Mouse (Mus musculus) stomach, embryonic 15.5 days (tissue): ENCODE measurements around the gene Zfp668. TPM values are rescaled to one million over a fixed set of nuclear protein-coding genes. Genes with fewer than 3 reads are reported as not detected.
A peak's percentile ranks its signal among the peaks of the same experiment; 100 is the strongest.

ENCODE experiments used
- ATAC-seq: fragments of 200-750 bp; cut with Nextera tagmentation; 2 replicates; pipeline ENCODE4 v1.8.0; 2017; ENCODE audit warnings: low read depth, moderate number of reproducible peaks, moderate TSS enrichment; ENCODE audit not compliant: insufficient read depth, low FRiP score
- H3K27ac ChIP-seq: fragments of 300-500 bp; sonication (generic); 2 replicates; pipeline ENCODE4 v1.5.1; 2015; ENCODE audit warnings: mild to moderate bottlenecking, inconsistent platforms
- H3K27me3 ChIP-seq: fragments of 300-500 bp; sonication (generic); replicated peaks from 2 replicates; pipeline ENCODE4 v1.6.1; 2015; ENCODE audit warnings: inconsistent platforms
- H3K36me3 ChIP-seq: fragments of 300-500 bp; sonication (generic); 2 replicates; pipeline ENCODE4 v1.6.1; 2015; ENCODE audit warnings: inconsistent platforms
- H3K4me1 ChIP-seq: fragments of 300-500 bp; sonication (generic); 2 replicates; pipeline ENCODE4 v1.6.1; 2015; ENCODE audit warnings: inconsistent platforms
- H3K4me2 ChIP-seq: fragments of 300-500 bp; sonication (generic); 2 replicates; pipeline ENCODE4 v1.6.1; 2015; ENCODE audit warnings: mild to moderate bottlenecking, inconsistent platforms
- H3K4me3 ChIP-seq: fragments of 300-500 bp; sonication (generic); replicated peaks from 2 replicates; pipeline ENCODE4 v1.5.1; 2015; ENCODE audit warnings: inconsistent platforms
- H3K9ac ChIP-seq: fragments of 300-500 bp; sonication (generic); 2 replicates; pipeline ENCODE4 v1.6.1; 2015; ENCODE audit warnings: inconsistent platforms
- H3K9me3 ChIP-seq: fragments of 300-500 bp; sonication (generic); 2 replicates; pipeline ENCODE4 v1.6.1; 2016; ENCODE audit warnings: inconsistent platforms
- WGBS: fragments of 180-500 bp; shearing (Covaris S2); methylation state at CpG from one replicate; pipeline ENCODE4 v1.1.7; 2015; 5-methylcytosine and 5-hydroxymethylcytosine counted together
- polyA plus RNA-seq: library from polyadenylated mRNA; unstranded; fragments of >200 nt; fragmentation: Nextera tagmentation; extraction: Ambion mirVana; gene quantifications from 2 replicates; pipeline ENCODE4 v1.2.1, GENCODE M21; 2015

Zfp668 gene
- polyA plus RNA-seq, 1 experiment from 2014 or later, result 16.7 TPM

GRCm38 (mm10) chr7:127890798-127891197, 14.2 kb upstream of the Zfp668 start, which contains the start of gene Prss53:
Prss53 (minus strand) TSS chr7:127890970.
- Histone ChIP-seq H3K9ac (no peak within 1 kb of the TSS), H3K36me3 (peaks cover 42% of the 10 kb centered on the region), H3K4me1 (peaks cover 14% of the 10 kb centered on the region), H3K4me2 (no peak within 1 kb of the TSS), H3K27ac (no peak within 1 kb of the TSS), H3K9me3 (no peaks in the 10 kb centered on the region), H3K27me3 (no peaks in the 10 kb centered on the region), H3K4me3 (no peak within 1 kb of the TSS)
- 21% methylated on average over 4 of the region's 4 CpGs for WGBS
- ATAC-seq, result no peak

- 71% methylated on average over 3 of the region's 3 CpGs for WGBS
- no peaks in the 10 kb centered on the region for H3K27me3 ChIP-seq
- H3K27ac ChIP-seq, result no peak overlapping the region
- no peak for ATAC-seq
- H3K9me3 ChIP-seq, result no peaks in the 10 kb centered on the region
- no peak overlapping the region for H3K9ac ChIP-seq
- H3K4me2 ChIP-seq, result no peak overlapping the region
- peaks cover 55% of the 10 kb centered on the region for H3K36me3 ChIP-seq
- H3K4me3 ChIP-seq, result no peak overlapping the region
- peaks cover 16% of the 10 kb centered on the region; the same call in 1 of the 2 replicates for H3K4me1 ChIP-seq
These were observed 12.2 kb upstream of the Zfp668 start for GRCm38 (mm10) chr7:127888821-127889220.

GRCm38 (mm10) chr7:127887781-127888180, 11.2 kb upstream of the Zfp668 start:
- Histone ChIP-seq H3K4me3 (no peak overlapping the region), H3K36me3 (peaks cover 55% of the 10 kb centered on the region), H3K27ac (no peak overlapping the region), H3K9ac (no peak overlapping the region), H3K4me1 (peaks cover 21% of the 10 kb centered on the region; the same call in 1 of the 2 replicates), H3K27me3 (no peaks in the 10 kb centered on the region), H3K4me2 (no peak overlapping the region), H3K9me3 (no peaks in the 10 kb centered on the region)
- WGBS, result 81% methylated on average over 3 of the region's 3 CpGs
- no peak for ATAC-seq

- H3K36me3 ChIP-seq, result peaks cover 59% of the 10 kb centered on the region
- H3K9ac ChIP-seq, result no peak overlapping the region
- no peak for ATAC-seq
- H3K4me1 ChIP-seq, result peaks cover 21% of the 10 kb centered on the region; the same call in 1 of the 2 replicates
- H3K27me3 ChIP-seq, result no peaks in the 10 kb centered on the region
- H3K4me3 ChIP-seq, result no peak overlapping the region
- H3K4me2 ChIP-seq, result no peak overlapping the region
- no peak overlapping the region for H3K27ac ChIP-seq
- WGBS, result 86% methylated on average over 8 of the region's 8 CpGs
- H3K9me3 ChIP-seq, result no peaks in the 10 kb centered on the region
These were observed 10.6 kb upstream of the Zfp668 start for GRCm38 (mm10) chr7:127887191-127887590.

- 91% methylated on average over 6 of the region's 6 CpGs for WGBS
- no peak overlapping the region for H3K4me2 ChIP-seq
- peaks cover 65% of the 10 kb centered on the region for H3K36me3 ChIP-seq
- H3K9me3 ChIP-seq, result no peaks in the 10 kb centered on the region
- no peak for ATAC-seq
- H3K4me3 ChIP-seq, result no peak overlapping the region
- no peak overlapping the region for H3K9ac ChIP-seq
- H3K27ac ChIP-seq, result no peak overlapping the region
- no peaks in the 10 kb centered on the region for H3K27me3 ChIP-seq
- peaks cover 21% of the 10 kb centered on the region; the same call in 1 of the 2 replicates for H3K4me1 ChIP-seq
These were observed 9.9 kb upstream of the Zfp668 start for GRCm38 (mm10) chr7:127886551-127886950.

- H3K27me3 ChIP-seq, result no peaks in the 10 kb centered on the region
- no peak for ATAC-seq
These were observed 9.3 kb upstream of the Zfp668 start for GRCm38 (mm10) chr7:127885951-127886350.

GRCm38 (mm10) chr7:127880431-127880830, 3.8 kb upstream of the Zfp668 start:
- Histone ChIP-seq H3K9me3 (no peaks in the 10 kb centered on the region), H3K27ac (no peak overlapping the region), H3K27me3 (no peaks in the 10 kb centered on the region), H3K9ac (no peak overlapping the region), H3K4me3 (no peak overlapping the region), H3K4me1 (peaks cover 24% of the 10 kb centered on the region; the same call in 1 of the 2 replicates), H3K4me2 (no peak overlapping the region), H3K36me3 (peaks cover 65% of the 10 kb centered on the region)
- ATAC-seq, result no peak
- 85% methylated on average over 12 of the region's 12 CpGs for WGBS

More at GRCm38 (mm10) chr7:127885951-127886350, 9.3 kb upstream of the Zfp668 start:
- peaks cover 71% of the 10 kb centered on the region for H3K36me3 ChIP-seq
- H3K9ac ChIP-seq, result no peak overlapping the region
- H3K4me1 ChIP-seq, result peaks cover 21% of the 10 kb centered on the region; the same call in 1 of the 2 replicates
- 53% methylated on average over 6 of the region's 6 CpGs for WGBS
- H3K4me3 ChIP-seq, result no peak overlapping the region
- no peak overlapping the region for H3K4me2 ChIP-seq
- H3K9me3 ChIP-seq, result no peaks in the 10 kb centered on the region
- H3K27ac ChIP-seq, result no peak overlapping the region

- no peak for ATAC-seq
- WGBS, result 95% methylated on average over 9 of the region's 9 CpGs
- H3K36me3 ChIP-seq, result peaks cover 57% of the 10 kb centered on the region
These were observed 2.7 kb upstream of the Zfp668 start for GRCm38 (mm10) chr7:127879301-127879700.

GRCm38 (mm10) chr7:127876041-127876466, 574 bp downstream of the Zfp668 start, which contains the start of gene Zfp646:
Zfp646 (plus strand) TSS chr7:127876221.
- peaks cover 28% of the 10 kb centered on the region for H3K36me3 ChIP-seq
- ATAC-seq, result peak; percentile 85
- H3K27ac ChIP-seq, result peak within 1 kb of the TSS; percentile 97
- peak within 1 kb of the TSS; percentile 66 for H3K4me3 ChIP-seq
- H3K9ac ChIP-seq, result peak within 1 kb of the TSS; percentile 70
- no peaks in the 10 kb centered on the region for H3K9me3 ChIP-seq
- H3K4me2 ChIP-seq, result peak within 1 kb of the TSS; percentile 84
- H3K4me1 ChIP-seq, result peaks cover 18% of the 10 kb centered on the region
- H3K27me3 ChIP-seq, result no peaks in the 10 kb centered on the region
- under 1% methylated on average over 40 of the region's 41 CpGs for WGBS

More at GRCm38 (mm10) chr7:127879301-127879700, 2.7 kb upstream of the Zfp668 start:
- peaks cover 21% of the 10 kb centered on the region for H3K4me1 ChIP-seq
- no peaks in the 10 kb centered on the region for H3K27me3 ChIP-seq
- H3K4me2 ChIP-seq, result no peak overlapping the region
- H3K9me3 ChIP-seq, result no peaks in the 10 kb centered on the region
- no peak overlapping the region for H3K27ac ChIP-seq
- H3K9ac ChIP-seq, result no peak overlapping the region
- H3K4me3 ChIP-seq, result no peak overlapping the region

GRCm38 (mm10) chr7:127875627-127876001, 1.0 kb downstream of the Zfp668 start:
- H3K36me3 ChIP-seq, result peaks cover 23% of the 10 kb centered on the region
- under 1% methylated on average over 40 of the region's 43 CpGs for WGBS
- H3K4me3 ChIP-seq, result peak overlapping the region; percentile 66
- peaks cover 18% of the 10 kb centered on the region for H3K4me1 ChIP-seq
- H3K27ac ChIP-seq, result peak overlapping the region; percentile 97
- no peaks in the 10 kb centered on the region for H3K9me3 ChIP-seq
- peak; percentile 91 for ATAC-seq
- peak overlapping the region; percentile 84 for H3K4me2 ChIP-seq
- H3K27me3 ChIP-seq, result no peaks in the 10 kb centered on the region
- peak overlapping the region; percentile 70 for H3K9ac ChIP-seq

GRCm38 (mm10) chr7:127874812-127875626, 1.6 kb downstream of the Zfp668 start:
- WGBS, result 3% methylated on average over 20 of the region's 20 CpGs
- peaks cover 18% of the 10 kb centered on the region for H3K4me1 ChIP-seq
- peak overlapping the region; percentile 97 for H3K27ac ChIP-seq
- no peak for ATAC-seq
- H3K4me3 ChIP-seq, result peak overlapping the region; percentile 66
- H3K9ac ChIP-seq, result peak overlapping the region; percentile 70
- H3K36me3 ChIP-seq, result peaks cover 18% of the 10 kb centered on the region
- peak overlapping the region; percentile 84 for H3K4me2 ChIP-seq
- H3K27me3 ChIP-seq, result no peaks in the 10 kb centered on the region
- no peaks in the 10 kb centered on the region for H3K9me3 ChIP-seq

- Histone ChIP-seq H3K4me1 (peaks cover 18% of the 10 kb centered on the region), H3K27ac (no peak overlapping the region), H3K9me3 (no peaks in the 10 kb centered on the region), H3K4me2 (no peak overlapping the region), H3K4me3 (no peak overlapping the region), H3K36me3 (peaks cover 23% of the 10 kb centered on the region), H3K27me3 (no peaks in the 10 kb centered on the region), H3K9ac (no peak overlapping the region)
- no peak for ATAC-seq
- 74% methylated on average over 5 of the region's 5 CpGs for WGBS
These were observed 6.3 kb downstream of the Zfp668 start for GRCm38 (mm10) chr7:127870136-127870821.
